Mouse (Mus musculus): ENCODE data around the gene Casp2.

Casp2 gene

DNA sequence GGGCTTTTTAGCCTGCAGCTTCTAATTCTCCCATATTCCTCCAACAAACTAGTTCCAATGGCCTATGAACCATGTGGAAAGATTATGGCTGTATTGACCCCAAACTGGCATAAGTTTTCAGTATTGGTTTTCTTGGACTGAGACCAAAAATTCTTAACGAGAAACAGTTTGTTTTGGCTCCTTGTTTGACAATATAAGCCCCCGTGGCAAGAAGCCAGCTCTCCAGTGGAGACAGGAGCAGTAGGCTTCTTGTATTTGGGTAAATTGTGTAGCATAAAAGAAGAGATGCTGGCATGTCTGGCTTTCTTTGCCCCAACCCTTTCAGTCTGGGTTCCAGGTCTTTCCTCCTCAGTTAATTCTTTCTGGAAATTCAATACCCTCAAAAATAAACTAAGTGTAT is 11.4 kb downstream of the Casp2 start:
- in situ Hi-C loops (cut with MboI; ENCODE audit: low sequenced_read_pairs), result no loop called here

DNA sequence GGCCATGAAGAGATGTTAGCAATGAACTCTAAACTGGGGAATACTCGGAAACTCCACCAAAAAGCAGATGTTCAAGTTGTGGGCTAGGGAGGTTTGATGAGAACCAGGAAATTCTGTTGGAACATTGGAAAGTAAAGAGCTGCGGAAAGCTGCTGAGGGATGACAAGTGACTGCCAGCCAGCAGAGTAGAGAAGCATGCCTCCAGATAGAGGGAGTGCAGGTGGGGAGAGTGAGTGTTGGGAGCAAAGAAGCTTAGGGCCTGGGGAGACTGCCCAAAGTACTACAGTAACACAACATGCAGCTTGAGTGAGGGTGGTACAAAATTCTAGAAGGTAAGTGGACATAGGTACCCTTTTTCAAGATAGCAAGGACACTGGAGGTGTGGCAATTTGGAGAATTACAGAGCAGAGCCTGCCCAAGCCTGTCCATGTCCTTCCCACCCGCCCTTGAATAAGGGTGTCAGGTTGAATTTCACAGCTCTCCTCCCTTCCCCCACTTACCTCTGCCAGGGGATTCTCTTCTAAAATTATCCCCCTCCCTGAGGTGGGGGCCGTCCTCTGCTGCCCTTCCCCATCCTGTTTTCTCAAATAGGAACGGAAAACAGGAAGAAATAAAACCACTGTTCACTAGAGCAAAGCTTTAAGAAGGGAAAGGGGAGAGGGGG is 18.2 kb downstream of the Casp2 start:
- in situ Hi-C loops (cut with MboI; ENCODE audit: low sequenced_read_pairs), result no loop called here

DNA sequence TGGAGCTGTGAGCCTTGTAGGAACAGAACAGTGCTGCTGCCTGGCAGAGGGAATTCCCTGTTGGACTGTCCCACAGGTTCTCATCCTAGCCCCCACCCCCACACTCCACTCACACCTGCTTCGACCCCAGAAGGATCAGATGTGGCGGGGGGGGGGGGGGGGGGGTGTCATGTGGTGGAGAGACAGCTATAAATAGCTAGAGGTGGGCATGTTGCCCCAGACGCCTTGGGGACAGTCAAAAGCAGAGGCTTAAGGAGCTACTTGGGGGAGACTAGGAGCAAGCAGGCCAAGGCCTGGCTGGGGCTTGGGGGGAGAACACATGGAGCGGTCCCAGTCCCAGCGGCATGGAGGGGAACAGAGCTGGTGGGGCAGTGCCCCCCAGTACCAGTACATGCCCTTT is 21.7 kb downstream of the Casp2 start, which contains the start of gene Clcn1:
TSS of gene Clcn1 (plus strand) at position 238 of the 400 bp plus-strand sequence.
- in situ Hi-C loops (cut with MboI; ENCODE audit: low sequenced_read_pairs), result no loop called here

DNA sequence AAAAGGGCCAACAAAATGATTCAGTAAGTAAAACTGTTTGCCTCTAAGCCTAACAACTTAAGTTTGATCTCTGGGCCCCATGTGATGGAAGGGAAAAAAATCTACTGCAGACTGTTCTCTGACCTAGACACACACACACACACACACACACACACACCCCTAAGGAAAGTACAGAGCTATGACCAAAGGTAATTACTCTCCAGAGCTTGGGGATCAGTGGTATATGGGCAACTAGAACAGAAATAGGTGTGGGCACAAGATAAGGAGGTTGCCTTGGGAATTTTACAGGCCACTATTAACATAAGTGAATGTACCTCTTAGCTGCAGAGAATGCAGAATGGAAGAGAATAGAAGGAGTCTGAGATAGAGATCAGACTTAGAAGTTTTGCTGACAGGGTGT is 22.8 kb downstream of the Casp2 start:
- in situ Hi-C loops (cut with MboI; ENCODE audit: low sequenced_read_pairs), result no loop called here

DNA sequence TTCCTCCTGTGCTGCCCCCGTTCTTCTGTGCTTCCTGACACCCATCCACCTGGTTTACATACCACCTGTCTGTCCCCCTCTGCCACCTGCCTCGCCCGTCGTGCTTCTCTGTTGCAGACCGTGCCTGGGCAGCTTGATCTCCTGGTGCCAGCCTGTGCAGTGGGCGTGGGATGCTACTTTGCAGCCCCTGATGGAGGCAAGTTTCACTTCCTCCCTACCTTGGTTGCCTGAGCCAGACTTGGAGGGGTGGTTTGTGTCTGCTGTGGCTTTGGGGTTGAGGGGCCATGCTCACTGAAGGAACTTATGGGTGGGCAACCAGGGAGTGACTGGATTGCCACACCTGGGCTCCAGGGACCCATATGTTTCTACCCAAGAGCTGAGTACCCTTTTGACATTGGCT is 28.5 kb downstream of the Casp2 start:
- in situ Hi-C loops (cut with MboI; ENCODE audit: low sequenced_read_pairs), result no loop called here

DNA sequence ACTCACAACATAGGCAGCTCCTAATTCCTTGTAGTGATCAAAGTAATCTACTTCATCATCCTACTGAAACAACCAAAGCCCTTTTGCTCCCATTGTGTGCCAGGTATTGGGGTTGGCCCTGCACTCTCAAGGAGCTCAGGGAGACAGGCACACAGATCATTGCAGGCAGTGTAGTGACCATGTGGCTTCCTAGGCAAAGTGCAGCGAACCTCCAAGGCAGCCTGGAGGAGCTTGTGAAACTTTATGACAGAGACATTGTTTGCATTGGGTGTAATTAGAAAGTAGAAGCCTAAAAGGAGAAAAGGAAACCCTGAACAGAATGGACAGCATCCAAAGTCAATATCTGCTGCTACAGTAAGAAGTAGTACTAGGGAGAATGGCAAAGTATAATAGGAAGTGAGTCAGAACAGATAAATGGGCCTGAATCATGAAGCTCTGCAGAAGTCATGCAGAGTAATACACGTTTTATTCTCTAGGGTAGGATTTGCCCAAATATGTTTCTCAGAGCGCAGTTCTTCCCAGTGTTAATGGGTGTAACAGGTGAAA is 30.8 kb downstream of the Casp2 start:
- in situ Hi-C loops (cut with MboI; ENCODE audit: low sequenced_read_pairs), result no loop called here

DNA sequence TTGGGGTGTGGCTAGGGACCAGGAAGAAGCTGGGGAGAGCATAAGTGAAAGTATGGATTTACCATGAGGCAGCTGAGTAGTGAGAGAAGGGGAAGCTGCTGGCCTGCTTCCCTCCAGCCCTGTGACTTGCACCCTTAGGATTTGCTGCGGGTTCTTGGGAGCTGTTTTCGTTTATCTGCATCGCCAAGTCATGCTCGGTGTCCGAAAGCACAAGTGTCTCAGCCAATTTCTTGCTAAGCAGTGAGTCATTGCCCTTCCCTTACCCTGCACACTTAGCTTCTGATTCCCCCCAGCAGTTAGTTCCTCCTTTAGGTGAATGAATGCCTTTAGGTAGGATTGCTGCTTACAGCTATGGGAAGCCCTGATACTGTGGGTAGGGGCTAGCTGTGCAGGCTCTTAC is 34.6 kb downstream of the Casp2 start:
- in situ Hi-C loops (cut with MboI; ENCODE audit: low sequenced_read_pairs), result no loop called here

DNA sequence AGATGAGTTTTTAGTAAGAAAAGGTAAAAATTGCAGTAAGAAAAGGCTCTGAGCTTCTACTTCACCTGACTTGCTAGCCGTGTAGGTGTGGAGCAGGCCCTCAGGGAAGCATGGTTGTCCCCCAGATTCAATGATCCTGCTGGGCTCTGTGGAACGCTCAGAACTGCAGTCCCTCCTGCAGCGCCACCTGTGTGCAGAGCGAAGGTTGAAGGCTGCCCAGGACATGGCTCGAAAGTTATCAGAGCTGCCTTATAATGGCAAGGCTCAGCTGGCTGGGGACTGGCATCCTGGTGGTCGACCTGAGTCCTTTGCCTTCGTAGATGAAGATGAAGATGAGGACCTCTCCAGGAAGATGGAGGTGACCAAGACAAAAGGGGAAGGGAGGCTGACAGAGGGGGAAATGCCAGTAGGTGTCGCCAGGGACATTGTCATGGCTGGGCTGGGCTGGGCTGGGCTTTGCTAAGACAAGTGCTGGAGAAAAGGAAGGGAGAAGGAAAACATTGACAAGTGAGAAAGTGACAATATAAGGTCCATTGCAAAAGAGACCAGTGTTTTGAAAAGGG is 45.1 kb downstream of the Casp2 start:
- in situ Hi-C loops (cut with MboI; ENCODE audit: low sequenced_read_pairs), result no loop called here

DNA sequence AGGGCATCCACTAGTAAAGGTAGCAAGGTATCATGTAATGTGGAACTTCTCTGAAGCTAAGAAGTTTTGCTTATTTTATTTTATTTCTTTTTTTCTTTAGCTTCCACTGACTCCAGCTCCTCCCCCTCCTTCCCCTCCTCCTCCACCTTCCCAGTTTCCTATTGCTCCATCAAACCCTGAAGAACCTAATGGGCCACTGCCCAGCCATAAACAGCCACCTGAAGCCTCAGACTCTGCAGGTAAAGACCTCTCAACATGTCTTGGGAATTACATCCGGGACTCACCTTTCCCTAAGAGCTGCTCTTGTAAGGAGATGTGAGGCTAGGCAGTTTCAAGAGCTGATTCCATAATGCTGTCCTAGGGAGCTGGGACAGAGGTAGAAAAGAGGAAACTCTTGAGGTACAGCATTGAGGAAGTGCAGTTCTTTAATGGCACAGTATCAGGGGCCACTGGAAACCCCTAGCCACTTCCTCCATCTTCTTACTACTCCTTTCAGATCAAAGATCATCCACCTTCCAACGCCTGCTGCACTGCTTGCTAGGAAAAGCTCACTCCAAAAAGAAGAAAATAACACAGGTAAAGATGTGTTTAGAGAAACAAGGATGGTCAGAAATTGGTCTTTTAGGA is 45.8 kb downstream of the Casp2 start:
- in situ Hi-C loops (cut with MboI; ENCODE audit: low sequenced_read_pairs), result no loop called here

DNA sequence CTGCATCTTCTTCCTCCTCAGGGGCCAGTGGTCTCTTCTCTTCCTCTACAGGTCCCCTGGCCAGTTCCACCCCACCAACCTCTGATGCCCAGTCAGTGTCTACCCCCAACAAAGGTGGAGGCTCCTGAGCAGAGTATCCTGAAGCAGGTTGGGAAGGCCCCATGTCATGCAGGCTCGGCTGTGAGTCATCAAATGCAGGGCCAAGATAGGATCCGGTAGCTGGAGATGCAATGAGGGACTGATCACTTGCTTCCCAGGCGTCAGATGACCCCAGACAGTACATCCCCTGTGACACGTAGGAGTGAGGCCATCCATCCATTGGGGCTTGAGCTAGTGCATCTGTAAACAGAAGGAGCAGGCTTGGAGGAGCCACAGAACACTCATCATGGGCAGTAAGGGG is 53.5 kb downstream of the Casp2 start:
- in situ Hi-C loops (cut with MboI; ENCODE audit: low sequenced_read_pairs), result no loop called here

DNA sequence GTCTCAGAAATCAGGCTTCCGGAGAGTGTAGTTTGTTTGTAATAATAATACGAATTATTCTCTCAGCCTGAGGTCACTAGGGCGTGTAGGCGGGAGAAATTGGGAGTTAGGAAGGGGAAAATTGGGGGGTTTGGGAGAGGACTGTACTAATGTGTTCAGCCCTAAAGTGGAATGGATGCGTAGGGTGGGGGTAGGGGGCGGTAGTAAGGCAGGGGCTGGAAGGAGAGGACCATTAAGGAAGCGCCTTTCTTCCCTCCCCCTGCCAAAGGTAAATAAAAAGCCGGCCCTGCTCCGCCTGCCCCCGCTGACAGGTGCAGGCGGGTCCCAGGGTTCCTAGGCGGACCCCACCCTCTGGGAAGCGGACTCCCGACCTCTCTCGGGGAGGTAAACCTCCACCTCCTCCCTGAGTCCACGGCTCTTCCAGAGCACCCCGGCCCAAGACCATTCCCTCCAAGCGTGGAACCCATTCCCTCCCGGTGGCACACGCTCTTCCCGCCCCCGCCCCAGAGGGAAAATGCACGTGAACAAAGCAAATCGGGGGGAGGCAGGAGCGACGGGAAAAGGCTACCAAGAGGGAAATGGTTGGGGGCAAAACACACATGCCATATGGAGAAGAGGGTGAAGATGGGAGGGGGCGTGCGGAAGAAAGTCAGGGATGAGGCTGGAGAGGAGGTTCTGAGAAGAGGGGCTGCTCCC is 58.7 kb downstream of the Casp2 start:
- in situ Hi-C loops (cut with MboI; ENCODE audit: low sequenced_read_pairs), result no loop called here

DNA sequence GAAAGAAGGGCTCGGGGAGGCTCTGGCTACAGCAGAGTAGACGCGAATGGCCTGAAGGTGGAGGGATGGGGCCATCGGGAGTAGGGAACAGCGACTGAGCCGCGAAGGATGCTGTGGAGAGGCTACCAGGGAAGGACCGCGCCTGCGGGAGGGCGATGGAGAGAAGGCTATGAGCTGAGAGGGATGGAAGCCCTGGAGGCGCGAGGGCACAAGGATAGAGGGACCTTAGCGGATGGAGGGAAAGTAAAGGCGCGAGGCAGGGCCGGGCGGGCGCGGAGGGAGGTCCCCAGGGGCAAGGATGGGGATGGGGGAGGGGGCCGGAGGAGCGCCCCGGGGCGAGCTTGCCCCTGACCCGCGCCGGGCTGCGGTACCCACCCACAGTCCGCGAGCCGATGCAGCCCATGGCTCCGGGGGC is 59.3 kb downstream of the Casp2 start:
- in situ Hi-C loops (cut with MboI; ENCODE audit: low sequenced_read_pairs), result no loop called here

DNA sequence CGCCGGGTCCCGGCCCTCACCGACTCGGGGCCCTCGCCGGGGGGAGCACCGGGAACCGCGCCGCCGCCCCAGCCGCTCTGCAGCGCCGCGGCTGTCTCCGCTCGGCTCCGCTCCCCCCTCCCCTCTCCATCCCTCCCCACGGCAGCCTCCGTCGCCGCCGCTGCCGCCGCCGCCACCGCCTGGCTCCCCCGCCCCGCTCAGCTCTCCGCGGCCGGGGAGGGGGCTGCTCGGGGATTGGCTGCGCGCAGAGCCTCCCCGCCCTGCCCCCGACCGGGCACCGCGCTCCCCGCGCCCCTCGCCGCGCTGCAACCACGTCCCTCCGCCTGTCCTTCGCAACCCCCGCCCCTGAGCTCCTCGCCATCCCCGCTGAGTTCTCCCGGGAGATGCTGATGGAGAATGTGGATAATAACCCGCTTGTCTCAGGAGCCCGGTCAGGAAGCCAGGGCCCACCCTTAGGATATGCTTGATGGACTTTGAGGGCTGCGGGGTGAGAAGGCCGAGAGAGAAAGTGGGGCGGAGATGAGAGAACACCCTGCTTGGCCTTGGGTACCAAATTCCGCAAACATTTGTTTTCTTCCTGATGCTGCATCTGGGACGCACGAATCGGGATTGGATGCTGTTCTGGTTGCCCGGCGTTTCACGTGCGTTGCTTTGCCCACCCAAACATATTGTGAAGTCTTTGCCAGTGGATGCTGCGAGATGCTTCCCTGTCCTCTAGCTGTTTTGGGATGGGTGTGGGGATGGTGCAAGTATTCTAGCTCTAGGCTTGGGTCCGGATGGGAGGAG is 59.9 kb downstream of the Casp2 start, which contains the start of gene Fam131b:
TSS of gene Fam131b (minus strand) at position 162 of the 786 bp plus-strand sequence.
- in situ Hi-C loops (cut with MboI; ENCODE audit: low sequenced_read_pairs), result no loop called here

DNA sequence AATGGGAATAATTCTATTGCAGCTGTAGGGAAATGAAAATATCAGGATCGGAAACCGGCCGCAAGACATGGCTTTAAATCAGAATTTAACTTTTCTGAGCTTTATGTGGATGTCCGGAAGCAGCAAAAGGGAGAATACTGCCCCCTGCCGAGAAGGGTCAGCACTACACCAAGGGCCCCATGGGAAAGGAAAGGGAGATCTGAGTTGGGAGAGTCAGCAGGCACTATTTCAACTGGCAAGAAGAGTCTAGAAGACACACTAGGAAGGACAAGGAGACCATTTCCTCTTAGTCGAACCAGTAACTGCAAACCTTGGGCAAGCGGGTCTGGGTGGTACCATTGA is 60.5 kb downstream of the Casp2 start:
- in situ Hi-C loops (cut with MboI; ENCODE audit: low sequenced_read_pairs), result no loop called here

DNA sequence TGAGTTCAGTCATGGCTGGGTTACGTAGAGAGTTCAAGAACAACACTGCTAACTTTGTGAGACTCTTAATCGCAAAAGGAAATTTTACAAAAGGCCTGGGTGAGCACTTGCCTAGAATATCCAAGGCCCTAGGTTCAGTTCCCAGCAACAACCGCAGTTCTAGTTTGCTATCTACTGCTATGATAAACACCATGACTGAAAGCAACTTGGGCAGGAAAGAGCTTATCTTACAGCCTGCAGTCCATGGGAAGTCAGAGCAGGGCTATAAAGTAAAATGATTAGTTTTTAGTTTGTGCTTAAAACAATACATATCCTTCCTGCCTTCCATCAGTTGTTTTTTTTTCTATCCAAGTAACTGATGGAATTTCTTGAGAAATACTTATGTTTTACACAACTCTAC is 61.7 kb downstream of the Casp2 start:
- in situ Hi-C loops (cut with MboI; ENCODE audit: low sequenced_read_pairs), result no loop called here

DNA sequence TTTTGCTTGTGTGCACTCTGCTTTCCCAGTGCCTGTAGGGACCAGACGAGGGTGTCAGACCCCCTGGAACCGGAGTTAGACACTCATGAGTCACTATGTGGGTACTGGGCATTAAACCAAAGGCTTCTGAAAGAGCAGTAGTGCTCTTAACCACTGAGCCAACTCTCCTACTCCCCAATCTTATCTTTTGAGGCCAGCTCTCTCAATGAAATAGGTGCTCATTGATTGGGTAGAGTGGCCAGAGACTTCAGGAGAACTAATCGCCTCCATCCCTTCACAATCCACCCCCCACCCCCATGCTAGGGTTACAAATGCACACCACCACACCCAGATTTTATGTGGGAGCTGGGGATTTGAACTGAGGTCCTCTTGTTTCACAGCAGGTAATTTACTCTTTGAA is 64.0 kb downstream of the Casp2 start:
- in situ Hi-C loops (cut with MboI; ENCODE audit: low sequenced_read_pairs), result no loop called here

DNA sequence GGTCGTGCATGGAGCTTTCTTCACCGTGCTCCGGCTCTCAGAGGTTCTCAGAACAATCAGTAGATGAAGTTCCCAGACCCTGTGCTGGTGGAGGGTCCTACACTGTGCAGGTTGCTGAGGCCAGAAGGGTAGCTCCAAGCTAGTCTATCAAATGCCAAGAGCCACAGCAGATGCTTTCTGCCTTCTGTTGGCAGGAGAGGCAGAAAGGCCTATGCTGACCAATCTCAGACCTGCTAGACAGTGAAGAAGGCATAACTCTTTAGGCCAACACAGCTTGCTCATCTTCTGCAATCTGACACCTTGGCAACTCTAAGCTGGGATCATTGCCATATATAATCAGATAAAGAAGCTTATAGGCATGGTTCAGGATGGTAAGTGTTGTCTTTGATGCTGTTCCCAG is 65.4 kb downstream of the Casp2 start:
- in situ Hi-C loops (cut with MboI; ENCODE audit: low sequenced_read_pairs), result no loop called here

DNA sequence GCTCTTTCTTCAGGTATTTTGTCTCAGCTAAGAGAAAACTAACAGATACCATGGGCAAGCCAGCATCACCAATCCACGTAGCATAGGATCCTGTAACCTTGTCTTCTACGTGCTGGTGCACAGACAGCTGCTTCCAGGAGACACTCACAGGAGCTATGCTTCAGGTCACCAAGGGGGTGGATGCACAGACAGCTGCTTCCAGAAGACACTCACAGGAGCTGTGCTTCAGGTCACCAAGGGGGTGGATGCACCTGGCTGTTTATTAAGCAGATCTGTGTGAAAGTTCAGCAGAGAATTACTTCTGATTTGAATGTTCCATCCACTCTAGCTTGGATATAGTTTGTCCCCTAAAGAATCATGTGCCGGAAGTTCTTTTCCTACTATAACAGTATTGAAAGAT is 66.2 kb downstream of the Casp2 start:
- in situ Hi-C loops (cut with MboI; ENCODE audit: low sequenced_read_pairs), result no loop called here
